Mouse (Mus musculus): ENCODE data around the gene Hand2. TPM values are rescaled to one million over a fixed set of nuclear protein-coding genes. Genes with fewer than 3 reads are reported as not detected.

Hand2 gene
- polyA plus RNA-seq (2015; fragmentation: Nextera tagmentation; extraction: Ambion mirVana) = 11.6 and 12.0 TPM in 2 replicates

- Histone ChIP-seq H3K4me1 (peaks cover 13% of the 10 kb centered on the region), H3K9me3 (no peaks in the 10 kb centered on the region)
These were observed at the start of gene Hand2 for GRCm38 (mm10) chr8:57320851-57321743. Gene Hand2 (plus strand): TSS chr8:57320983.

GRCm38 (mm10) chr8:57273055-57273454, 47.7 kb upstream of the Hand2 start:
- Histone ChIP-seq H3K27ac (replicated peaks) (no peak overlapping the region), H3K4me1 (no peaks in the 10 kb centered on the region), H3K27me3 (replicated peaks) (no peaks in the 10 kb centered on the region), H3K36me3 (no peaks in the 10 kb centered on the region), H3K9me3 (no peaks in the 10 kb centered on the region), H3K9ac (no peak overlapping the region), H3K4me3 (no peak overlapping the region), H3K4me2 (no peak overlapping the region)
- WGBS = 67% methylated on average over 3 of the region's 3 CpGs
- no peak for ATAC-seq (ENCODE audit: extremely low read depth, insufficient number of reproducible peaks, low FRiP score, low TSS enrichment)

More at GRCm38 (mm10) chr8:57320851-57321743, at the start of gene Hand2:
- WGBS = under 1% methylated on average over 82 of the region's 83 CpGs
- H3K4me3 ChIP-seq = peak within 1 kb of the TSS; percentile 95
- peak within 1 kb of the TSS; percentile 100 for H3K9ac ChIP-seq
- peaks cover 29% of the 10 kb centered on the region for H3K36me3 ChIP-seq
- peak within 1 kb of the TSS; percentile 92 for H3K4me2 ChIP-seq
- peak within 1 kb of the TSS; percentile 99 for H3K27ac ChIP-seq (replicated peaks)
- peak; percentile 61; the same call in 1 of the 2 replicates for ATAC-seq (ENCODE audit: extremely low read depth, insufficient number of reproducible peaks, low FRiP score, low TSS enrichment)
- H3K27me3 ChIP-seq (replicated peaks) = no peaks in the 10 kb centered on the region

GRCm38 (mm10) chr8:57293441-57293840, 27.3 kb upstream of the Hand2 start:
- H3K27ac ChIP-seq (replicated peaks) = no peak overlapping the region
- 80% methylated on average over 4 of the region's 4 CpGs for WGBS
- H3K4me3 ChIP-seq = no peak overlapping the region
- no peaks in the 10 kb centered on the region for H3K36me3 ChIP-seq
- H3K9ac ChIP-seq = no peak overlapping the region
- ATAC-seq (ENCODE audit: extremely low read depth, insufficient number of reproducible peaks, low FRiP score, low TSS enrichment) = no peak
- no peaks in the 10 kb centered on the region for H3K27me3 ChIP-seq (replicated peaks)
- H3K4me2 ChIP-seq = no peak overlapping the region
- no peaks in the 10 kb centered on the region for H3K4me1 ChIP-seq
- no peaks in the 10 kb centered on the region for H3K9me3 ChIP-seq

- H3K27me3 ChIP-seq (replicated peaks) = no peaks in the 10 kb centered on the region
- no peak overlapping the region for H3K9ac ChIP-seq
- 38% methylated on average over 1 of the region's 1 CpGs for WGBS
- peaks cover 45% of the 10 kb centered on the region for H3K36me3 ChIP-seq
- no peak overlapping the region for H3K4me2 ChIP-seq
- H3K4me3 ChIP-seq = no peak overlapping the region
- peak overlapping the region; percentile 57 for H3K27ac ChIP-seq (replicated peaks)
- no peaks in the 10 kb centered on the region for H3K9me3 ChIP-seq
- H3K4me1 ChIP-seq = peaks cover 13% of the 10 kb centered on the region
- ATAC-seq (ENCODE audit: extremely low read depth, insufficient number of reproducible peaks, low FRiP score, low TSS enrichment) = no peak
These were observed 17.3 kb upstream of the Hand2 start for GRCm38 (mm10) chr8:57303513-57303912.

- H3K27me3 ChIP-seq (replicated peaks) = no peaks in the 10 kb centered on the region
- H3K4me3 ChIP-seq = no peak overlapping the region
- H3K4me1 ChIP-seq = peaks cover 20% of the 10 kb centered on the region
- ATAC-seq (ENCODE audit: extremely low read depth, insufficient number of reproducible peaks, low FRiP score, low TSS enrichment) = no peak
- no peaks in the 10 kb centered on the region for H3K9me3 ChIP-seq
- no peak overlapping the region for H3K9ac ChIP-seq
- peaks cover 45% of the 10 kb centered on the region for H3K36me3 ChIP-seq
- H3K4me2 ChIP-seq = no peak overlapping the region
- WGBS = 45% methylated on average over 11 of the region's 11 CpGs
- H3K27ac ChIP-seq (replicated peaks) = no peak overlapping the region
These were observed 15.8 kb upstream of the Hand2 start for GRCm38 (mm10) chr8:57304944-57305343.

- Histone ChIP-seq H3K4me2 (no peak overlapping the region), H3K9ac (no peak overlapping the region), H3K4me3 (no peak overlapping the region), H3K36me3 (peaks cover 47% of the 10 kb centered on the region), H3K4me1 (peaks cover 27% of the 10 kb centered on the region), H3K9me3 (no peaks in the 10 kb centered on the region), H3K27ac (replicated peaks) (no peak overlapping the region), H3K27me3 (replicated peaks) (no peaks in the 10 kb centered on the region)
- no peak for ATAC-seq (ENCODE audit: extremely low read depth, insufficient number of reproducible peaks, low FRiP score, low TSS enrichment)
- WGBS = 84% methylated on average over 1 of the region's 1 CpGs
These were observed 14.3 kb upstream of the Hand2 start for GRCm38 (mm10) chr8:57306441-57306840.

GRCm38 (mm10) chr8:57309844-57310485, 10.8 kb upstream of the Hand2 start:
- peaks cover 39% of the 10 kb centered on the region for H3K36me3 ChIP-seq
- 65% methylated on average over 1 of the region's 1 CpGs for WGBS
- H3K9me3 ChIP-seq = no peaks in the 10 kb centered on the region
- H3K4me2 ChIP-seq = no peak overlapping the region
- ATAC-seq (ENCODE audit: extremely low read depth, insufficient number of reproducible peaks, low FRiP score, low TSS enrichment) = no peak
- peaks cover 43% of the 10 kb centered on the region for H3K4me1 ChIP-seq
- H3K4me3 ChIP-seq = no peak overlapping the region
- no peaks in the 10 kb centered on the region for H3K27me3 ChIP-seq (replicated peaks)
- H3K27ac ChIP-seq (replicated peaks) = no peak overlapping the region
- H3K9ac ChIP-seq = no peak overlapping the region

GRCm38 (mm10) chr8:57312031-57312981, 8.5 kb upstream of the Hand2 start:
- peak; percentile 42; the same call in 1 of the 2 replicates for ATAC-seq (ENCODE audit: extremely low read depth, insufficient number of reproducible peaks, low FRiP score, low TSS enrichment)

GRCm38 (mm10) chr8:57313583-57313982, 7.2 kb upstream of the Hand2 start:
- Histone ChIP-seq H3K27ac (replicated peaks) (peak overlapping the region; percentile 87), H3K4me3 (peak overlapping the region; percentile 58), H3K9ac (peak overlapping the region; percentile 84), H3K4me2 (peak overlapping the region; percentile 92), H3K36me3 (peaks cover 8% of the 10 kb centered on the region), H3K27me3 (replicated peaks) (no peaks in the 10 kb centered on the region), H3K4me1 (peaks cover 59% of the 10 kb centered on the region), H3K9me3 (no peaks in the 10 kb centered on the region)
- WGBS = 18% methylated on average over 10 of the region's 10 CpGs
- ATAC-seq (ENCODE audit: extremely low read depth, insufficient number of reproducible peaks, low FRiP score, low TSS enrichment) = no peak

More at GRCm38 (mm10) chr8:57312031-57312981, 8.5 kb upstream of the Hand2 start:
- H3K27ac ChIP-seq (replicated peaks) = peak overlapping the region; percentile 94
- no peaks in the 10 kb centered on the region for H3K9me3 ChIP-seq
- H3K4me2 ChIP-seq = peak overlapping the region; percentile 92
- peak overlapping the region; percentile 58 for H3K4me3 ChIP-seq
- H3K4me1 ChIP-seq = peaks cover 64% of the 10 kb centered on the region
- H3K9ac ChIP-seq = peak overlapping the region; percentile 88
- H3K27me3 ChIP-seq (replicated peaks) = no peaks in the 10 kb centered on the region
- 2% methylated on average over 30 of the region's 30 CpGs for WGBS
- H3K36me3 ChIP-seq = peaks cover 19% of the 10 kb centered on the region

- ATAC-seq (ENCODE audit: extremely low read depth, insufficient number of reproducible peaks, low FRiP score, low TSS enrichment) = no peak
- peak overlapping the region; percentile 84 for H3K9ac ChIP-seq
- no peaks in the 10 kb centered on the region for H3K27me3 ChIP-seq (replicated peaks)
These were observed 6.6 kb upstream of the Hand2 start for GRCm38 (mm10) chr8:57314216-57314615.

More at GRCm38 (mm10) chr8:57314216-57314615, 6.6 kb upstream of the Hand2 start:
- no peaks in the 10 kb centered on the region for H3K9me3 ChIP-seq
- H3K36me3 ChIP-seq = peaks cover 8% of the 10 kb centered on the region
- H3K27ac ChIP-seq (replicated peaks) = peak overlapping the region; percentile 87
- peaks cover 54% of the 10 kb centered on the region for H3K4me1 ChIP-seq
- peak overlapping the region; percentile 92 for H3K4me2 ChIP-seq
- peak overlapping the region; percentile 58 for H3K4me3 ChIP-seq
- WGBS = 4% methylated on average over 10 of the region's 10 CpGs

Data from heart, embryonic 13.5 days (tissue).